Mouse (Mus musculus): ENCODE results near the gene Etl4.
A peak's percentile ranks its signal among the peaks of the same experiment; 100 is the strongest.

Etl4 gene

GRCm38 (mm10) chr2:20445156-20446155 lies 535.9 kb downstream of the Etl4 start:
- no peak for DNase-seq

GRCm38 (mm10) chr2:20446180-20446579 lies 536.6 kb downstream of the Etl4 start:
- no peak for DNase-seq

- no peak for DNase-seq
Observed at GRCm38 (mm10) chr2:20450945-20451344, 541.4 kb downstream of the Etl4 start.

GRCm38 (mm10) chr2:20453506-20454206 lies 544.1 kb downstream of the Etl4 start:
- no peak for DNase-seq

GRCm38 (mm10) chr2:20479199-20479598 lies 569.6 kb downstream of the Etl4 start:
- no peak for DNase-seq

GRCm38 (mm10) chr2:20486137-20486788 lies 576.7 kb downstream of the Etl4 start:
- DNase-seq = no peak

- DNase-seq = no peak
Observed at GRCm38 (mm10) chr2:20489090-20489489, 579.5 kb downstream of the Etl4 start.

- DNase-seq = no peak
Observed at GRCm38 (mm10) chr2:20492125-20492524, 582.5 kb downstream of the Etl4 start.

- DNase-seq = no peak
Observed at GRCm38 (mm10) chr2:20493806-20494205, 584.2 kb downstream of the Etl4 start.

- DNase-seq = peak; percentile 14
Observed at GRCm38 (mm10) chr2:20494666-20495065, 585.1 kb downstream of the Etl4 start.

- no peak for DNase-seq
Observed at GRCm38 (mm10) chr2:20496219-20496800, 586.7 kb downstream of the Etl4 start.

GRCm38 (mm10) chr2:20507832-20508723 lies 598.5 kb downstream of the Etl4 start:
- no peak for DNase-seq

GRCm38 (mm10) chr2:20508724-20509052 lies 599.1 kb downstream of the Etl4 start:
- no peak for DNase-seq

- no peak for DNase-seq
Observed at GRCm38 (mm10) chr2:20510061-20510460, 600.5 kb downstream of the Etl4 start.

- DNase-seq = no peak
Observed at GRCm38 (mm10) chr2:20516270-20516865, 606.8 kb downstream of the Etl4 start.

- no peak for DNase-seq
Observed at GRCm38 (mm10) chr2:20517853-20518252, 608.3 kb downstream of the Etl4 start.

GRCm38 (mm10) chr2:20518506-20518905 lies 608.9 kb downstream of the Etl4 start:
- DNase-seq = no peak

- DNase-seq = no peak
Observed at GRCm38 (mm10) chr2:20519447-20520098, 610.0 kb downstream of the Etl4 start.

- DNase-seq = no peak
Observed at GRCm38 (mm10) chr2:20520099-20520475, 610.5 kb downstream of the Etl4 start.

GRCm38 (mm10) chr2:20520636-20521595 lies 611.3 kb downstream of the Etl4 start:
- no peak for DNase-seq

All from cerebellum, adult 11 months (tissue).